Mouse (Mus musculus): ENCODE data around the gene Slc13a5.

Gene Slc13a5

GRCm38 (mm10) chr11:72266207-72266959, 639 bp downstream of the Slc13a5 start:
- DNase-seq (ENCODE audit: low read depth, low spot score): peak; percentile 77

GRCm38 (mm10) chr11:72265483-72265882, 1.5 kb downstream of the Slc13a5 start:
- no peak for DNase-seq (ENCODE audit: low read depth, low spot score)

DNA sequence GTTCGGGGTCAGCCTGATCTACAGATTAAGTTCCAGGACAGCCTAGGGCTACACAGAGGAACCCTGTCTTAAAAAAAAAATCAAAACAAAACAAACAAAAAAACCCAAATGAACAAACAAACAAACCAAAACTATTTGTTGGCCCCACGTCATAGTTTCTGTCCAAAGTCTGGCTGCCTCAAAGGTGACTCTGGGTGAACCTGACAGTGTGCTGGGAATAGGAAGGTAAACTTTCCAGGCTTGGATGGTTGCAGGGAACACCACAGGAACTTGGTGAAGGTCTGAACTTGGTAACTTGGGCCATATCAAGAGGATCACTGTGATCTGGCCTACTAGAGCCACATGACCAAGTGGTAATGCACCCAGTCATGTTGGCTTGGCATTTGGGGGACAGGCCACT, 10.6 kb downstream of the Slc13a5 start:
- no peak for DNase-seq (ENCODE audit: low read depth, low spot score)

- DNase-seq (ENCODE audit: low read depth, low spot score): no peak
Measured at GRCm38 (mm10) chr11:72255629-72256028, 11.4 kb downstream of the Slc13a5 start.

DNA sequence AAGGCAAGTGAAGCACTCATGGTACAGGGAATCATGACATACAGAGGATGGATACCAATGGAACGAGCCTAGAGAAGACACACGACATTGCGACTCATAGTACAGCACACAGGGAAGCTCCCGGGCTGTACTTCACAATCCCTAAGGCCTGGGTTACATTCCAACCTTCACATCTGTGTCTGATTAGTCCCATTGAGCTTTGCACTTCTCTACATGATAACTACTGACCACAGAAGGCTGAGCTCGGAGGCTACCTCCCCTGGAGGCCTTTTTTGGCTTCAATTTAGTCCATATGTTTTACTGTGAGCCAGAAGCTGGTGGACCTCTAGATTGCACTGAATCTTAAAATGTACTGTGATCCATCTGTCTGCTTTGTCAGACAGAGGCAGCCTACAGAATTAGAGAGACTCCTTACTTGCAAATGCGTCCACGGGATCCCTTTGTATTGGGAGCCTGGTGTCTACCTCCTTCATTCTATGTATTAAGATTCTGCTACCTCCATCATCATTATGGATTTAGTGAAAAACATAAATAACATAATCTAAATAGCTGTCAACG, 21.7 kb downstream of the Slc13a5 start:
- DNase-seq (ENCODE audit: low read depth, low spot score): no peak

DNA sequence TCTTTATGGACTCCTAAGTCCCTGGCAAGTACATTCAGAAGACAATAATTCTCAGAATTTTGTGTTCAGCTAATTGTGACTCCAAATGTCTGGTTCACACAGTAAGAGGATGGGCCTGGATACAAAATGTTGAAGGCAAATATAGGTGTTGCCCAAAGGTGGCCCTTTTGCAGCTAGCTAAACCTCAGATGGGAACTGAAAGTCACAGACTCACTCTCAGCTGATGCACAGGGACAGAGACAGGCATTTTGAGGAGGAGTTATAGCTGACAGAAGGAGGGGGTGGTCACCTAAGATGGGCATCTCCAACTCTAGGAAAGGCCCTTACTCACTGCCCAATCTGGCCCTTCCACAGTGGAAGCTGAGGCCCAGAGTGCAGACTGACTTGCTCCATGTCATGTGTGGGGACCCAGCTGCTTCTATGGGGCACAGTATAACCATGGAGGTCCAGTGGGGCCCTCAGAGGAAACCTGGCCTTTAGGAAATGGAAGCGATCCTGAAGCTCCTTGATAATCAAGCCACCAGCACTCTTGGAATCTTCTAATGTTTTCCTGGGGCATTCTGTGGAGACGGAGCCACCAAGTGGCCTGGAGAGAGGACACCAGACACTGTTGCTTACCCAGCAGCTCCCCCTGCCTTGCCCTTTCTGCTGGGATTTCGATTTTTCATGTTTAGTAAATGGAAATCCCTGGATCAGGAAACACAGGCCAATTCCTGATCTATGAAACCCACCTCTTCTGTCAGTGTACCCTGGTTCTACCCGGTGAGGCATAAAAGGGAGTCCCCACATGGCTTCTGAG, 26.8 kb downstream of the Slc13a5 start:
- no peak for DNase-seq (ENCODE audit: low read depth, low spot score)

- no peak for DNase-seq (ENCODE audit: low read depth, low spot score)
Measured at GRCm38 (mm10) chr11:72234013-72234412, 33.0 kb downstream of the Slc13a5 start.

DNA sequence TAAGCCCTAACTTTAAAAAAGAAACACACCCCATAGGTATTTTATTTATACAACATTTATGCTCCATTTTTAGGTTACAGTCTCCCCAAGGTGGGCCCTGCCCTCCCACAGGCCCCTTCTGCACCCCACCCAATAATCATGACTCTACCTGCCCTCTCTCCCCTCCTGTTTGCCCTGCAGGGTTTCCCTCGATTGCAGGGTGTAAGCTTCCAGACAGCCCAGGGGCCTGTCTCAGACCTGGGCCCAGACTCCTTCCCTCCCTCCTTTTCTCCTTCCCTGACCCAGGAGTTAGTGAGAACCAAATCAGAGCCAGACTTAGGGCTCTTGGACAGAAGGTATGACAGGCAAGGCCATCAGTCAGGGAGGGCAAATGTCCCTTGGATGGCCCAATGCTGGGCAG, 34.0 kb downstream of the Slc13a5 start:
- DNase-seq (ENCODE audit: low read depth, low spot score): no peak

GRCm38 (mm10) chr11:72232068-72232467, 35.0 kb downstream of the Slc13a5 start:
- DNase-seq (ENCODE audit: low read depth, low spot score): no peak

DNA sequence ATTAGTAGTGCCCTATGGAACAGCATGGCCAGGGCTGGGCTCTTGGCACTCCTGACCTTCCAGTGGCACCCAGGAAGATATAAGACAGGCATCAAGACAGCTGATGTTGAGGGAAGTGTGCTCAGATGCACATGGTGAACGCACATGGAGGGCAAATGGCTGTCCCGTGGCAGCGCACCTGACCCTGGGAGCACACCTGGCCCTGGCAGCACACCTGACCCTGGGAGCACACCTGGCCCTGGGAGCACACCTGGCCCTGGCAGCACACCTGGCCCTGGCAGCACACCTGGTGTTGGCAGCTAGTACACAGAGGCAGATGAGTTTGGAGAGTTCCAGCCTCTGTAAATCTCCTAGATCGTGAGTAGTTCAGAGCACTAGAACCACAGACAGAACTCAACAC, 38.5 kb downstream of the Slc13a5 start:
- DNase-seq (ENCODE audit: low read depth, low spot score): no peak

DNA sequence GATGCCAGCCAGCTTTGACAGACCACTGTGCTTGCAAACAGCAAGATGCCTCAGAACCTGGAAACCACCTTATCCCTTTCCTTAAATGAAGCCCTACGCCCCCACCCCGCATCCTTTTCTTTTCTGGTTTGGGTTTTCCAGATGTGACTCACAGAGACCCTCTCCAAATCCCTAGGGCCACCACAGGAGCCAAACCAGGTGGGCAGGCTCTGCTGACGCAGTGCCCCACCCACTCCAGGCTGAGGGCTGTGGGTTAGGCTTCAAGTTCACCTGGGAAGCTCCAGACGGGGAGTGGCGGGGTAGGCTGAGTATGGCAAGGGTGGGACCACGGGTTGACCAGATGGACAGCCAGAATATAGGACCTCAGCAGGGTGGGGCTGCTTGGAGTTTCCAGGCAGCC, 40.1 kb downstream of the Slc13a5 start:
- DNase-seq (ENCODE audit: low read depth, low spot score): no peak

DNA sequence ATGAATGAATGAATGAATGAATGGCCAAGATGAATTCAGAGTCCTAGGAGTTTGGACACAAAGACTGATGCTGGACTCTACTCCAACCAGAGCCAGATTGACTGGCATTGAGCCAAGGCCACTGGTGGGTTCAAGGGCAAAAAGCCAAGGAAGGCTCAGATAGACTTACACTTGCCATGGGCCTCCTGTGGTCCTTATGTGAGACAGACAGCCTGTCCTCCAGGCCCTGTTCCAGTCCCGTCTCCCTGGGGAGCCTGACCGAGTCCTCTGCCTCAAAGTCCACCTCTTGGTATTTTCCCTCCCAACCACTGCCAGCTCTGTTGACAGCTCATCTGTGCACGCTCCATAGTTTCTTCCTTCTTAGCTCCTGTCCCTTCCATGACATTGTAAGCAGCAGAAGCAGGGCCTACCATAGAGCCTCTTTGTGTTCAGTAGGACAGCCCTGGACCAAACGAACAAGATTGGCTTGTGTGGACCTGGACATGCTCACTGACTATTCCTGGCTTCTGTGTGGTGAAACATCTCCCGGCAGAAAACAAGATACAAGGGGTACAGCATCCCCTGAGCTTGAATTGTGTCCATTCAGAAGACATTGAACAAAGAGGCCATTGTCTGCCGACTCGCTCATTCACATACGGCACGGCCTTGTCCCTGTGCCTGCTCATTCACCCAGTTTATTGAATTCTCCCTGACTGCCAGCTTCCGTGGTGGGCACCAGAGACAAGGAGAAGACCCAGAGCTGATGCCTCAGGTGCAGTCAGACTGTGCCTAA, 40.8 kb downstream of the Slc13a5 start:
- DNase-seq (ENCODE audit: low read depth, low spot score): peak; percentile 37

DNA sequence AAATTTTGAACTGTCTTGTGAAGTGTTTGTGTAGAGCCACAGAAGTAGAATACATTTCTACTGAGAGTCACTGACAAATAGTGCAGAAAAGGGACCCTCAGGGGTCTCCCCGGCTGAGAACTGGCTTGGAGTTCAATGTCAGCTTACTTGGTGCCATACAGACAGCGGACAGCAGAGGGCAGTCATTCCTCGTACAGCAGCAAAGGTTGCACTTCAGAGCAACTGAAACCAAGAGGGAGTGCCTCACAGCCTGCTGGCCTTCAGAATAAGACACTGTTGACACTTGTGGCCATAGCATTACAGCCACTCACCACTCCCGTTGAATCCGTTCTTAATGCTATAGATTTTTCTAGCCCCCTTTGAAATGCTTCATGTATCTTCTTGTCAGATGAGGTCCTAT, 42.2 kb downstream of the Slc13a5 start:
- peak; percentile 79 for DNase-seq (ENCODE audit: low read depth, low spot score)

GRCm38 (mm10) chr11:72223414-72223813, 43.6 kb downstream of the Slc13a5 start:
- DNase-seq (ENCODE audit: low read depth, low spot score): no peak

DNA sequence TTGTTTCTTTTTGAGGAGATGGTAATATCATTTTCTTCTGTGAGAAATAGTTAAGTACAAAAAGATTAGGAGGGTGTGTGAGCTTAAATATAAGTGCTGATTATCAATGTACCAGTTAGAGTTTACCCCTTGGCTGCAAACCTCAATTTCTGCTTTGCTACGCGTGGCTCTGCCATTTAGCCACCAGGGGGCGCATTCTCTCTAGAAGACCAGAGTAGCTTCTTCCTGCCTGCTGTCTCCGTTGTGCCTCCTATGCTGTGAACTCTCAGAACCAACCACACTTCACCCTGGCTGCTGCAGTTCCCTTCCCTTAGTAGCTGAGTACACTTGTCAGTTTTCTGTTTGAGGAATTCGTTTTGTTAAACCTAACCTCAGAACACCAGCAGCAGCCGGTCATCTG, 45.7 kb downstream of the Slc13a5 start:
- peak; percentile 74 for DNase-seq (ENCODE audit: low read depth, low spot score)

DNA sequence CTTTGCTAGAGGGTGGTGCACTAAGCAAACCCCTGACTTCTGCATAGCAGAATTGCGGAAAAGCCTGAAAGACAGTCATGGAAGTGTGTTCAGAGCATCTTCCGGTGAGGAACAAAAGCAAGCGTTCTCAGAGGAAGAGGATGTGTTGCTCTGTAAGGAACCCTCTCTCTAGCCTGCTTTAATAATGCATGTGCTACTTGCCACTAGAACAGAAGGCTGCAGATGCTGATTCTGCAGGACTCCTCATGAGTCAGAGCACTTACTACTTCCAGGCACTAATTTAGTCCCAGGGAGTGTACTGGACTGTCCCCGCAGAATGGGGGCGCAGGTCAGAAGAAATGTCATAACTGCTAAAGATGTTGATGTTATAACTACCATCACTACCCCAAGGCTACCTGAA, 49.9 kb downstream of the Slc13a5 start:
- no peak for DNase-seq (ENCODE audit: low read depth, low spot score)

DNA sequence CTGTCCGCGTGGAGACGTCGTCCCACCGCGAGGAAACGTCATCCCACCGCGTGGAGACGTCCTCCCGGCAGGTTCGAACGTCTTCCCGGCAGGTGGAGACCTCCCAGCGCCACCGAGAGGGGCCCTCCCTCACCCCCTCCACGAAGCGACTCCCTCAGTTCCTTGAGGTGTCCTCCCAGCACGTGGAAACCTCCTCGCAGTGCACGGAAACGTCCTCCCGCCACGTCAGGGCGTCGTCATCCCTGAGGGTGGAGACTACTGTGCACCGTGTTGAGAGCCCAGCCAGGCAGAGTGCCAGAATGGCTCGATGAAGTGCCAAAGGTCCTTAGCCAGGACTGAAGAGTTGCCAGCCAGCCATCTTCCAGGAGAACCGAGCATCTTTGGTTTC, 51.6 kb downstream of the Slc13a5 start, which contains the start of gene Med31:
Gene Med31, minus strand, starts transcription at position 183 of the 388 bp plus-strand sequence.
- peak; percentile 57 for DNase-seq (ENCODE audit: low read depth, low spot score)

DNA sequence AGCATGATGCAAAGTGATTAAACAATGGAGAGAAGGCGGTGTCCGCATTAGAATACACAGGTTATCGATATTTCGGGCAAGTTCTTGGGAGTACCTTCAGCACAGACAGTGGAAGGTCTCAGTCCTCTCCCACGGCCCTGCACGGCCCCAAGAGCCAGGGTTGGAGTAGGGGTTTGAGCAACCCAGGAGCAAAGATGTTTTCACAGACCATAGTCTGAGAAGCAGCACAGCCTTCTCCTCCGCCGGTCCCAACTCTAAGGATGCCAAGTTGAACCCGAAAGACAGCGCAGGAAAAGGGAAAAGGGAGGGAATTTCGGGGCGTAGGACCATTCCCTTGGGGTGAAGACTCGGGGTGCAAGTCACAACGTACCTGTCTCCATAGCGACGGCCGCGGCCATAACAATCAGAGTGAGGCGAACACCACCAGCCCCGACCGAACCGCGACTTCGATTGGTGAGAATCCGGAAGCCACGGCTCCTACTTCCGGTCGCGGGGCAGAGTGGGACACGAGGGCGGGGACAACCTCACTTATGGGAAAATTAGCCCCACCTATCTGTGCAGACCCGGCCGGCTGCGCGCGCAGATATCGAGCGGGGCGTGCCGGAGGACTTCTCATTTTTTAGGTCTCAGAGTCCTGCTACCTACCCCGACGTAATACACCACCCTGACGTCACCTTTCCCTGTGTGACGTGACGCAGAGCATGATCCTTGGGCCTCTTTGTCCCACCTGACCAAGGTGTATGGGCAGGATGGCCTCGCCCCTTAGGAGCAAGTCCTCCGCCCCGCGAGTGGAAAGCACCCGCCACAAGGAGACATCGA, 52.2 kb downstream of the Slc13a5 start:
- peak; percentile 97 for DNase-seq (ENCODE audit: low read depth, low spot score)

DNA sequence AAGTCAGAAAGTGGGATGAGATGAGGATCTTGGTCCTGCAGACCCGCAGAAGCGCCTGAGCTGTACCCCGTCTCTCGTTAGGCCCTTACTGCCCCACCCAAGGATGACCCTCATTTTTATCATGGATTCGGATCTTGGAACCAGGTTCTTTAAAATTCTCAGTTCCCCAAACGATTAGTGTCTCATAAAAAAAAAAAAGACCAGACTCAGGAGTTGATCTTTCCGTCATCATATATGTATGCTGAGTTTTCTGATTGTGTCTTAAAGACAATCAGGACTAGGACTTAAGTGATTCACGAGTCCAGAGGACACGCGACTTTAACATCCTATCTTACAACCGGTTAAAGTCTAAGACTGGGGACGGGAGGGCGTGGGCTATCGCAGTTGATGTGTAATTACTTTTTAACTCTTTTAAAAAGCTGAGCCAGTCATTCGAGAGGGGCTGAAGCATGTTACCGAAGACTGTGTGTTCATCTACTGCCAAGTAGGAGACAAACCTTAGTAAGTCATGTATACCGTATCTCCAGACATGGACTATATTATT, 59.1 kb downstream of the Slc13a5 start:
- DNase-seq (ENCODE audit: low read depth, low spot score): no peak

GRCm38 (mm10) chr11:72207204-72207833, 59.7 kb downstream of the Slc13a5 start, which contains the start of the genes 4933427D14Rik and Txndc17:
TSS of gene 4933427D14Rik (minus strand) at chr11:72207459.
TSS of gene Txndc17 (plus strand) at chr11:72207547.
- peak; percentile 86 for DNase-seq (ENCODE audit: low read depth, low spot score)

Measured in mesoderm, embryonic 11.5 days (tissue).